ENCODE assay signal across 23 mouse cellular contexts in the genomic region with DNA sequence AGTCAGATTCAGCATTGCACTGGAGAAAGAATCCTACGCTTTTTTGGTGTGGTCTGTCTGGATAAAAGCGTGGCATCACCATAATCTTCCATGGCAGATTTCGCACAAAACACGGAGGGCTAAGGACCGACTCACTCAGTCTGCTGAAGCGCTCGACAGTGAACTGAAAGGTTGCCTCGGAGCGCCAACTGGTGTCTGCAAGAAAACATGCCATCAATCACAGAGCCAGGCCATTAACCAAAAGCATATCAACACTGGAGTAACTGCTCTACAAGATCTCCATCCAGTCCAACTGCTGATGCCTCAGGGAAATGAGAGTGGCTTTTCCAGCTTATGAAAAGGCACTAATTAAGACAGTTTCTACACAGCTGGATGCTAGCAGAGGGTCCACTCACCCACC. TPM values are rescaled to one million over a fixed set of nuclear protein-coding genes. Genes with fewer than 3 reads are reported as not detected.
DNase-seq lines count a peak whose midpoint lies in the region; ATAC-seq lines count a peak whose summit lies in the region.
"Had no signal": no experiment of that assay in that cellular context is flagged by ENCODE, and none has a peak within 500 bp of the region (broad histone marks: within the 10 kb centered on the region; RNA-seq: fewer than 3 reads in every experiment).

No protein-coding gene starts in this region.

- H3K9me3 ChIP-seq in hindbrain, embryonic 14.5 days (ENCODE audit: control insufficient read depth, low read length): no peaks in the 10 kb centered on the region
- no peaks in the 10 kb centered on the region for H3K9me3 ChIP-seq in hindbrain, embryonic 12.5 days (replicated peaks)
- no peaks in the 10 kb centered on the region for H3K9me3 ChIP-seq in liver, embryonic 12.5 days (replicated peaks)
- no peaks in the 10 kb centered on the region for H3K9me3 ChIP-seq in liver, embryonic 11.5 days (ENCODE audit: control insufficient read depth, low read length)
- H3K9me3 ChIP-seq: forebrain, embryonic 12.5 days; heart, embryonic 10.5 days; limb, embryonic 12.5 days; midbrain, embryonic 13.5 days had no signal

- H3K27me3 ChIP-seq in hindbrain, embryonic 14.5 days (ENCODE audit: control insufficient read depth, insufficient read depth, low read length): no peaks in the 10 kb centered on the region
- H3K27me3 ChIP-seq in hindbrain, embryonic 12.5 days: no peaks in the 10 kb centered on the region
- no peaks in the 10 kb centered on the region for H3K27me3 ChIP-seq in liver, embryonic 12.5 days (replicated peaks)
- H3K27me3 ChIP-seq in liver, embryonic 11.5 days (replicated peaks; ENCODE audit: control insufficient read depth, insufficient read depth, low read length): no peaks in the 10 kb centered on the region
- H3K27me3 ChIP-seq: forebrain, embryonic 12.5 days; limb, embryonic 12.5 days; midbrain, embryonic 13.5 days had no signal

- no peak overlapping the region for H3K9ac ChIP-seq in hindbrain, embryonic 14.5 days
- H3K9ac ChIP-seq in hindbrain, embryonic 12.5 days: no peak overlapping the region
- H3K9ac ChIP-seq in liver, embryonic 12.5 days: no peak overlapping the region
- H3K9ac ChIP-seq in liver, embryonic 11.5 days (ENCODE audit: low read depth, low read length): no peak overlapping the region
- H3K9ac ChIP-seq: forebrain, embryonic 12.5 days; limb, embryonic 12.5 days; midbrain, embryonic 13.5 days had no signal

- no peaks in the 10 kb centered on the region for H3K4me1 ChIP-seq in hindbrain, embryonic 14.5 days (replicated peaks; ENCODE audit: control insufficient read depth, insufficient read depth, low read length)
- peaks cover 10% of the 10 kb centered on the region for H3K4me1 ChIP-seq in hindbrain, embryonic 12.5 days
- peaks cover 41% of the 10 kb centered on the region for H3K4me1 ChIP-seq in liver, embryonic 12.5 days
- H3K4me1 ChIP-seq in liver, embryonic 11.5 days (replicated peaks; ENCODE audit: control insufficient read depth, insufficient read depth, low read length): peaks cover 11% of the 10 kb centered on the region
- H3K4me1 ChIP-seq: forebrain, embryonic 12.5 days; heart, embryonic 10.5 days; midbrain, embryonic 13.5 days had no signal

- 60% methylated on average over 9 of the region's 9 CpGs for WGBS in hindbrain, embryonic 14.5 days
- 72% methylated on average over 9 of the region's 9 CpGs for whole genome bisulfite sequencing in hindbrain, embryonic 12.5 days
- 89% methylated on average over 9 of the region's 9 CpGs for WGBS in liver, embryonic 12.5 days (ENCODE audit: insufficient replicate concordance)
- 82% methylated on average over 9 of the region's 9 CpGs for WGBS in liver, embryonic 11.5 days

- no peak overlapping the region for H3K4me3 ChIP-seq in hindbrain, embryonic 14.5 days (replicated peaks; ENCODE audit: low read length)
- H3K4me3 ChIP-seq in hindbrain, embryonic 12.5 days: no peak overlapping the region
- no peak overlapping the region for H3K4me3 ChIP-seq in liver, embryonic 12.5 days
- no peak overlapping the region for H3K4me3 ChIP-seq in liver, embryonic 11.5 days (ENCODE audit: low read depth, low read length)
- H3K4me3 ChIP-seq: forebrain, embryonic 12.5 days; heart, embryonic 10.5 days; limb, embryonic 12.5 days; midbrain, embryonic 13.5 days had no signal

- peak; percentile 14; the same call in 1 of the 2 replicates for ATAC-seq in hindbrain, embryonic 14.5 days (ENCODE audit: low FRiP score)
- ATAC-seq in hindbrain, embryonic 12.5 days (ENCODE audit: low FRiP score): no peak
- no peak for ATAC-seq in liver, embryonic 12.5 days
- no peak for ATAC-seq in liver, embryonic 11.5 days (replicated peaks; ENCODE audit: low FRiP score)
- ATAC-seq: hindbrain, embryonic 16.5 days; intestine, postnatal 0 days; lung, postnatal 0 days; midbrain, embryonic 13.5 days had no signal

- H3K4me2 ChIP-seq in hindbrain, embryonic 14.5 days (replicated peaks): no peak overlapping the region
- no peak overlapping the region for H3K4me2 ChIP-seq in hindbrain, embryonic 12.5 days (replicated peaks)
- H3K4me2 ChIP-seq in liver, embryonic 12.5 days: no peak overlapping the region
- H3K4me2 ChIP-seq in liver, embryonic 11.5 days: no peak overlapping the region
- H3K4me2 ChIP-seq: forebrain, embryonic 12.5 days; limb, embryonic 12.5 days; midbrain, embryonic 13.5 days had no signal

- H3K36me3 ChIP-seq in hindbrain, embryonic 14.5 days (replicated peaks; ENCODE audit: control insufficient read depth, insufficient read depth): peaks cover 85% of the 10 kb centered on the region
- peaks cover 80% of the 10 kb centered on the region for H3K36me3 ChIP-seq in hindbrain, embryonic 12.5 days
- peaks cover 100% of the 10 kb centered on the region for H3K36me3 ChIP-seq in liver, embryonic 12.5 days
- H3K36me3 ChIP-seq in liver, embryonic 11.5 days (ENCODE audit: control insufficient read depth, insufficient read depth, low read length): peaks cover 73% of the 10 kb centered on the region

- peak; percentile 45 to 47 for DNase-seq in cerebellum, postnatal 10 days
- DNase-seq in cerebellum, postnatal 4 days (ENCODE audit: low spot score in 2 of 2): no peak
- DNase-seq in hindbrain, embryonic 14.5 days (ENCODE audit: low spot score): peak; percentile 33
- no peak for DNase-seq in liver, embryonic 11.5 days (ENCODE audit: low spot score)
- peak; percentile 23 for DNase-seq in NIH3T3 (ENCODE audit: low read depth)
- no peak for DNase-seq in lung, postnatal 14 days
- DNase-seq: adrenal gland, postnatal 25 days; heart, postnatal 10 days; right cerebral cortex, adult 18-20 months; thymus, postnatal 25 days had no signal

- no peak overlapping the region for H3K27ac ChIP-seq in hindbrain, embryonic 14.5 days
- H3K27ac ChIP-seq in hindbrain, embryonic 12.5 days: no peak overlapping the region
- 0 out of 2 replicates have a peak overlapping the region, but pooled peaks have one; percentile 16 for H3K27ac ChIP-seq in liver, embryonic 12.5 days
- no peak overlapping the region for H3K27ac ChIP-seq in liver, embryonic 11.5 days (ENCODE audit: low read depth, low read length)
- H3K27ac ChIP-seq: forebrain, embryonic 12.5 days; heart, embryonic 10.5 days; limb, embryonic 12.5 days; midbrain, embryonic 13.5 days had no signal

RNA-seq across cellular contexts. Expression of a gene that starts 31.4 kb away (rescaled TPM):
- 0.35 TPM in 1 of 2 replicates, not detected in the other for polyA plus RNA-seq in hindbrain, embryonic 14.5 days (2014; fragmentation: Nextera tagmentation; extraction: Ambion mirVana)
- polyA plus RNA-seq in hindbrain, embryonic 12.5 days (2016; fragmentation: Nextera tagmentation; extraction: Ambion mirVana): not detected in 2 replicates
- not detected in 2 replicates for polyA plus RNA-seq in liver, embryonic 12.5 days (2016; fragmentation: Nextera tagmentation; extraction: Ambion mirVana)
- not detected in 2 replicates for polyA plus RNA-seq in liver, embryonic 11.5 days (2014; fragmentation: Nextera tagmentation; extraction: Ambion mirVana)
- polyA plus RNA-seq: embryonic facial prominence, embryonic 11.5 days; forebrain, embryonic 12.5 days; heart, embryonic 10.5 days; hindbrain, embryonic 16.5 days; kidney, embryonic 16.5 days; limb, embryonic 12.5 days; liver, embryonic 16.5 days; lung, postnatal 0 days; midbrain, embryonic 13.5 days; small intestine, adult 2 months had no signal

RNA-seq across cellular contexts. Expression of a gene that starts 40.0 kb away (rescaled TPM):
- 57.0 and 58.8 TPM in 2 replicates for polyA plus RNA-seq in hindbrain, embryonic 14.5 days (2014; fragmentation: Nextera tagmentation; extraction: Ambion mirVana)
- polyA plus RNA-seq in hindbrain, embryonic 12.5 days (2016; fragmentation: Nextera tagmentation; extraction: Ambion mirVana): 229 and 234 TPM in 2 replicates
- polyA plus RNA-seq in liver, embryonic 12.5 days (2016; fragmentation: Nextera tagmentation; extraction: Ambion mirVana): 55.7 and 56.5 TPM in 2 replicates
- 24.9 and 25.4 TPM in 2 replicates for polyA plus RNA-seq in liver, embryonic 11.5 days (2014; fragmentation: Nextera tagmentation; extraction: Ambion mirVana)

Comparison
In these comparisons a context has a peak if more than half of its experiments do, and no peak if none do; other contexts are left out.
1. DNase-seq: peak in cerebellum, postnatal 10 days (2 of 2), hindbrain, embryonic 14.5 days (single experiment) and NIH3T3 (single experiment); none in cerebellum, postnatal 4 days (0 of 2), liver, embryonic 11.5 days (single experiment) and lung, postnatal 14 days (single experiment).